Mouse (Mus musculus) frontal cortex, postnatal 36 days (tissue): ENCODE data around the gene Slc19a2.
"Not testable (repeated sequence)": the region's sequence is repeated elsewhere in the genome, so short reads cannot be mapped to it uniquely, and the experiment has no call there.

Source experiments
- DNase-seq, 2 experiments: peaks; one replicate each; pipeline ENCODE4 v3.0.0; 2022; ENCODE audit warnings: low spot score in 2 of 2

The Slc19a2 gene

DNA sequence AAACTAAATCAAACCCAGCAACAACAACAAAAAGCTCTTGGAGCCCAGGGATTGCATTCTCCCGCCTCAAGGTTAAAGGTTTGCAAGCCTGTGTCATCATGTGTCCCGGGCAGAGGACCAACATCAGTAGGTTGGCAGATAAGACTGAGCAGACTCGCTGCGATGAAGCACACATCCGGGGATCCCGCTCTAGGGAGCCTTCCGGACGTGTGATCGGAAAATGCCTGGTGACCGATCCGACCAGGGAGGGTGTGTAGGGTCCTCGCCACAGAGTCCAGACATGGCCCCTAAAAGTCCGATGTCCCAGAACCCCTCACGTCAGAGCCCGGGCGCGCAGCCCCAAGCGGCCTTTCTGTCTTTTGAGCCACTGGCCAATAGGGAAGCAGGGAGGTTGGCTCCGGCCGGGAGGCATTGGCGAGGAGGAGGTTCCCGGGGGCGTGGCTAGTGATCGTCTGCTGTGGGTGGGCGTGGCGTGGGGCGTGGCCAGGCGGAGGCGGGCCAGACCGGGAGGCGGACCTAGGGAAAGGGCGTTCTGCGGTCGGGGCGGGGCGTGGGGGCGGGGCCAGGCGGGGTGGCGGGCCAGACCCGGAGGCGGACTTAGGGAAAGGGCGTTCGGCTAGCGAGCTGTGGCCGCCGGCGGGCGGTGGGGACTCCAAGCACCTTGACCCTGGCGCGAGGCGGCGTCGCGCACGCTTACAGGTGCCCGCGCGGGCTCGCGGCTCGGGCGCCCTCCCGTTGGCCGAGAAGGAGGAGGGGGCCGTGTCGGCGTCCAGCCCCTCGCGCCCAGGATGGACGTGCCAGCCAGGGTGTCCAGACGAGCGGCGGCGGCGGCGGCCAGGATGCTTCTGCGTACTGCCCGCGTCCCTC, at the start of gene Slc19a2:
TSS of gene Slc19a2 (plus strand) at position 582 of the 867 bp plus-strand sequence.
- peak; percentile 96 to 97 for DNase-seq

- DNase-seq, result no peak
Measured at GRCm38 (mm10) chr1:164199551-164199950, 49.3 kb upstream of the Slc19a2 start.

GRCm38 (mm10) chr1:164208437-164208836, 40.4 kb upstream of the Slc19a2 start:
- DNase-seq, result no peak

GRCm38 (mm10) chr1:164210899-164211298, 37.9 kb upstream of the Slc19a2 start:
- no peak for DNase-seq

GRCm38 (mm10) chr1:164212686-164213085, 36.2 kb upstream of the Slc19a2 start:
- DNase-seq, result no peak

GRCm38 (mm10) chr1:164214190-164214589, 34.7 kb upstream of the Slc19a2 start:
- DNase-seq, result no peak

DNA sequence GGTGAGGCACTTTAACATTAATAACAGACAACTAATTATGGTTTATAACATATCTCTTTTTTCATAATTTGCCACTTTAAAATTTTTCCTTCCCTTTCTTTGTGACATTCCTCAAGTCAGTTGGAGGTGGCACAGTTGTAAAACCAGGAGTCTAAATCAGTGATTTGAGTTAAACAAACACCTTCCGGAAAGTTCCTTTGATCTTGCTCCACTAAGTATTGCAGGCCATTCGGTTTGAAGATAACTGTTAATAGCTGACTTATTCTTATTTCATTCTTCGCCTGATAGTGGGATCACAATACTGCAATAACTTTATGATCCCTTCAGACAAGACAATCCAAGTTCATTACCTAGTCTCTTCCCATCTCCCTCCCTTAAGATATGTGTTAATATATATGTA, 33.7 kb upstream of the Slc19a2 start:
- DNase-seq, result no peak

DNA sequence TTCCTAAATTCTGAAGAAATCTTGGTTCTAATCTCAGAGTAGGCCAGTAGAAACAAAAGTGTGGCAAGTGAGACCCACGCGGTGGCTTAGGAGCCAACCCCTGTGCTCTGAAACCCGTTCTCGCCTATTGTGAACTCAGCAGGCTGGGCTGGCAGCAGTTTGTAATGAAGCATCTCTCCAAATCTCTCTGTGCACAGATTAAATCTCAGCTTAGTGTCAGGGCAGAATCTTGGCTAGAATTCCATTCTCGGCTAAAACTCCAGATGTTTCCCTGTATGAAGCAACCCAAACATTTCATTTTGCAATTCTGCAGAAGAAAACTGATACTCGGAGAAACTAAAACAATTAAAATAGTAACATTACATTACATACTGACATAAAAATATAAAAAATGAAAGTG, 33.3 kb upstream of the Slc19a2 start:
- DNase-seq, result no peak

DNA sequence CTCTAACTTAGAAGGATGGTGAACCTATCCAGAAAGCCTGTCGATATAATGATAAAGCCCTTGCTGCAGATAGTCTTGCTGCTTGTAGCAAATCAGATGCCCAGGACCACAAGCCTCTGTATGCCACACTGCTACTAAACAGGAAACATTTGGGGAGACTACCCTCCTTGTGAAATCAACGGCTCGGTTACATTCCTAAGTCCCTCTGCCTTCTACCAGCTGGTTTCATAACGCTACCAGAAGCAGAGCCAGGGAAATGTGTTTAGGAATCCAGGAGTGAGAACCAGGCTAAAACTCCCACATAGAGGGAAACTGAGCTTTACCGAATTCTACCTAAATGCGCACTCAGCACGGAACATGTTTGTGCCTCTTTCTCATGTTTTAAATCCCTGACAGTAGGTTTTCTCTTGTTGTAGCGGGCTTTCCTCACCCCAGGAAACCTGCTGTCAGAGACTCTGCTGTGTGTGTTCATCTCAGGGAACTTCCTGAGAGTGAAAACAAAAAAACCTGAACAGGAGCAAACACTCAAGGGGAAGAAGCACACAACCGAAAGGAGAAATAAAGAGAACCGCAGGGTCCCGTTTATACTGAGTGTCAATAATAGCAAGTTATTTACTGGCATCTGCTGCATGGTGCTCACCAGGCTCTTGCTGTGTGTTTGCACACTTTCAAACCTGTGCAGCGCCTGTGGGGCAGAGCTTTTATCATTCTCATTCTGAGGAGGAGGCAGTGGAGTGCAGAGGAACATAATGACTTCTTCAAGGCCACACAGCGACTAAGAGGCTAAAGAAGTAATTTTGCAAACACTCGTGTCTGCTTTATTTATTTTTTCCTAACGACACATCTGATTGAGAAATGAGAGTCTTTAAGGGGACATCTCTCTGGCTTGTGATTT, 30.8 kb upstream of the Slc19a2 start:
- DNase-seq, result peak; percentile 13 to 23

- DNase-seq, result no peak
Measured at GRCm38 (mm10) chr1:164220261-164220660, 28.6 kb upstream of the Slc19a2 start.

DNA sequence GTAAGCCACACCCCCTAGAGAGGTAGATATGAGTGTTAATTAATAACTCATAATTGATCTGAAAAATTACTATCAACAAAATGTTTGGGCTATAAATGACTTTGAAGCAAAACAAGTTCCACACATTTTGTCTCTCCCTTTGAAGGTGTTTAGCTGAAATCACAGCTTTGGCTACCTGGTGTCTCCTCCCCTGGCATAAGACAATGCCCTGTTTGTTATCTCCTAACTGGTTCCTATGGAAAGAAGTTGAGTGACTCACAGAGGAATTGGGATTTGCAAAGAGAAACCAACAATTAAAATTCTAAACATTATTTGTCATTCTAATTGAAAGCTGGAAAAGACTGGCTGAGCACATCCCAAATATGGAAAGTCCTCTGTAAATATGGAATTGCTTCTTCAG, 25.8 kb upstream of the Slc19a2 start:
- DNase-seq, result no peak

DNA sequence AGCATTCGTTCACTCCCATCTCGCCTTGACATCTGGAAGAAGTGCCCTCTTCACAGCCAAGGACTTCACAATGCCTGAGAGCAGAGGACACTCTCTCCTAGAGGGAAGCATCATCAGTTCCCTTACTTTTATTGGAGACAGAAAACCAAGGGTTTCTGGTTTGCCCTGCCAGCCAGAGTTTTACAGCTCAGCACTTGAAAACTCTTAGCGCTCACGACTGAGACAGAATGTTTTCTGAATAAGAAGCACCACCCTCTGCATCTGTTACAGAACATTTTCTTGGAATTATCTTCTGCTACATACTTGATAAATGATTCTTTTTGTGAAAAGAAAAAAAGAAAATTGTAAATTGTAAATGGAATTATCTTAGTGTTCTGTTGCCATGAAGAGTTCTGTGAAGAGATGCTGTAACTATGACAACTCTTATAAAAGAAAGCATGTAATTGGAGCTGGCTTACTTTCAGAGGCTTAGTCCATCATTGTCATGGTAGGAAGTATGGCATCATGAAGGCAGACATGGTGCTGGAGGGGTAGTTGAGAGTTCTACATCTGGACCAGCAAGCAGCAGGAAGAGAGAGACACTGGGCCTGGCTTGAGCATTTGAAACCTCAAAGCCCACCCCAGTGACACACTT, 16.8 kb upstream of the Slc19a2 start:
- not testable (repeated sequence) for DNase-seq

DNA sequence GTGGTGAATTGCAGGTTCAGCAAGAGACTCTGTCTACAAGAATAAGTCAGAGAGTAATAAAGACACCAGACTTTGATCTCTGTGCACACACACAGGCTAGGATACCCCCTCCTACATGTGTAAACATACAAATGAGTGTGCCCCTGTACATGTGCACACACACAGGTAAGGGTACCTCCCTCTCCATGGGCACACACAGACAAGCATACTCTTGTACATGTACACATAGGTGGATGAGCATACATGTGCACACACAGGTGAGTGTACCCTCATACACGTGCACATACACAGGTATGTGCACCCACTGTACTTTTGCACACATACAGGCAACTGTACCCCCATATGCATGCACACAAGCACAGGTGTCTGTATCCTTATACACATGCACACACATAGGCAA, 15.4 kb upstream of the Slc19a2 start:
- DNase-seq, result no peak

GRCm38 (mm10) chr1:164235078-164235477, 13.8 kb upstream of the Slc19a2 start:
- DNase-seq, result no peak

GRCm38 (mm10) chr1:164236078-164236477, 12.8 kb upstream of the Slc19a2 start:
- no peak for DNase-seq

DNA sequence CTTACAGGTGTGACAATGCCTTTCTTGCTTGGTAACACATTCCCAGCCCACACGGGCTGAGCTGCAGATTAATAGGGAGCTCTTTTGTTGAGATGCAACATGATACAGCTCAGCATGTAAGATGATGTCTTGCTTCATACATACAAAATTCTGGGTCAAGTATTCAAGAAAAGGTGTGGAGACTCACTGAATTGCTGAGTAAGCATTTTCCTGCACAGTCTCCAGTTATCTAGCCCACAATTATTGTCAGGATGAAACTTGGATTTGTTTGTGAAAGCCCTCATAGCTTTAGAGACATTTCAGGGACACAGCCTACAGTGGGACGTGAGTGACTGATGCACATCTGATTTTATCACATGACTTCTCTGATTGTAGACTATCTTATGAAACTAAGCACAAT, 7.4 kb upstream of the Slc19a2 start:
- DNase-seq, result no peak

- no peak for DNase-seq
Measured at GRCm38 (mm10) chr1:164242809-164243208, 6.0 kb upstream of the Slc19a2 start.

DNA sequence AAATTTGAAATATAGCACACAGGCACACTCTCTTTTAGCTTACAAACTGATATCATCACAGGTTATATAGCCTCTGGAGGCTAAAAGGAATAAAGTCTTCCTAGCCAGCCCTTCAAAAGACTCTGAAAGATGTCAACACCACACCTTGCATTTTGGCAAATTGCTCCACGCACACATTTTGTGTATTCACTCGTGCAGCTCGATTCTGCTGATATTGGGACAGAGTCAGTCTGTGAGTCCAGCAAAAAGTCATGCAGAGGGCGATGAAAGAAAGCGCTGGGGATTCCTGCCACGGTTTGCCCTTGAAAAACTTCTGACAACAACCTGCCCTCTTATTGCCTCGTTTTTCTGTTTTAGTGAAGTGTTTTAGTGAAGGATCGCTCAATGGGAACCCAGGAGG, 1.4 kb upstream of the Slc19a2 start:
- DNase-seq, result no peak

DNA sequence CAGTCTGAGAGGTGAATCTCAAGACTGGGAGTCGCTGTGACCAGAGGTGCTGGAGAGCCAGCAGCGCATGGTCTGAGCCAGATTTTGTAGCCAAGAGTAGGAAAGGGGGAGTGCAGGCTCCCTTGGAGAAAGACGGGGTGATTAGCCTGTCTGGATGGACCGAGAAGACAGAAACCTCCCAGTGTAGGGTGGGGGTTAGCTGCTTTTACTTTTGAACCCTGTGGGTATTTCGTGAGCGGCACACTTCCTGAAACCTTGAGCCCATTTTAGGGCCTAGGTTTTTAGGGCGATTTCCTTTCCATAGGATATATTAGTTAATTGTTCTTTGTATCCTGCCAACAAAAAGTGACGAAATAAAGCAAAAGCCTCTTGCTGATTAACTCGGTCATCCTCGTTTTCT, 875 bp upstream of the Slc19a2 start:
- no peak for DNase-seq

DNA sequence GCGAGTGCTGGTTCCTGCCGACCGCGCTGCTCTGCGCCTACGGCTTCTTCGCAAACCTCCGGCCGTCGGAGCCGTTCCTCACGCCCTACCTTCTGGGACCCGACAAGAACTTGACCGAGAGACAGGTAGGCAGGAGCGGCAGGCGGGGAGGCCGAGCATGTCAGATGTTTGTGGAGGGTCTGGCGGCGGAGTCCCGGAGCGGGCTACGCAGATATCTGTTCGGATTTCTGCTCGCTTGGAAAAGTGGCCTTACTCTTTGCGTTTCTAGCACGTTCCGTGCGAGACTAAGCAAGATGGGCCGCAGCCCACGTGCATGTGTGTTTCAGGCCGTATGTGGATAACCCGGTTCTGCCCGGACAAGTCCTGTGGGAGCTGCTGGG, 476 bp downstream of the Slc19a2 start:
- peak in 1 of 2 experiments; percentile 68 for DNase-seq

DNA sequence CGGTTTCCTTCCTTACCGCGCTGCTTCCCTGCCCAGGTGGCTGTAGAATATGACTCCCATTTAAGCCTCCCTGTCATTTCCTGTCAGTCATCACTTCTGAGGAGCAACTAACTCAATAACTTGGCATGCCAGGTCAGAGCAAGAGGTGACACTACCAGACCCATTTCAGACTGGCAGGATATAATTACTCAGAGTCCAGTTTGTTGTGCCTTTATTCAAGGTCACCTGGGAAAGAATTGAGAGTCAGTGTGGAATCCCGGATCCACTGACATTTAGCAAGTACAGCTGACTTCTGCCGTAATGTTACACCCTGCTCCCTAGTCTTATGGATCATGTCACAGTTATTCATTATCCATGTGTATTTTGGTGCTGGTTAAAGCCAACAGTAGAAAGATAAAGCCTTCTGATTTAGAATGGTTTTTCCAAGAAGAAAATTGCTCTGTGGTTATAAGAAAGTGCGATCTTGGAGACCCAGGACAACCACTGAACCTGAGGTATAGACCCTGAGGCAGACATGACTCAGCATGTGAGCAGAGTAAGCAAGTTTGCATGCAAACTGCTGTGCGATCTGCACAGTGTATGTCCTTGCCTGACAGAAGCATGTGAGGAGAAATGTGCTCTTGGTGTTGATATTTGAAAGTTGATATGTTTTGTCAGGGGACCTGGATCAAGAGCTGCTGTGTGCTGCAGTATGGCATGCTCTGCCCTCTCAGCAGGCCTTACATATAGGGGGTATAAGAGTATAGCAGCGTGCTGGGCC, 1.7 kb downstream of the Slc19a2 start:
- DNase-seq, result peak in 1 of 2 experiments; percentile 30
